Comparison of ENCODE assay signal across 19 mouse cellular contexts in the genomic region with DNA sequence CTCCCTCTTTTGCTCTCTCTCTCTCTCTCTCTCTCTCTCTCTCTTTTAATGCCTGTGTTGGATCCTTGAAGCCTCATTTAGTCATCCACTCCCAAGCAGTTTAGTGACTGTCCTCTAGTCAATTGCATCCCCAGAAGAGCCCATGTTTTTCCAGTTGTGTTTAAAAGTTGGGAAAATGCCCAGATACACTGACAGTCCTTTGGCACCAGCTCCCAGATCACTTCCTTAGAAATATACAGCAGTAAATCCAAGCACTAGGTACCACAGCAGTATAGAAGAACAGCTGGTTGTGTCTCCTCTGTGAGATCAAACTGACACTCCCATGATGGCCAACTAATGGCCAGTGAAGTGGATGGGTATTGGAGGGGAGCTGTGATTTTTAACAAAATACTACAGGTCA.
DNase-seq lines count a peak whose midpoint lies in the region; TF ChIP-seq lines count a peak whose summit lies in the region.
"Had no signal": no experiment of that assay in that cellular context is flagged by ENCODE, and none has a peak within 500 bp of the region (broad histone marks: within the 10 kb centered on the region; RNA-seq: fewer than 3 reads in every experiment).

No protein-coding gene starts in this region.

- H3K9ac ChIP-seq in heart, adult 2 months (ENCODE audit: low read depth, low read length), result no peak overlapping the region
- H3K9ac ChIP-seq: embryonic facial prominence, embryonic 15.5 days; hindbrain, embryonic 15.5 days had no signal

- no peaks in the 10 kb centered on the region for H3K27me3 ChIP-seq in heart, adult 2 months (ENCODE audit: control insufficient read depth, insufficient read depth, low read length)
- no peaks in the 10 kb centered on the region for H3K27me3 ChIP-seq in C2C12 (ENCODE audit: control insufficient read depth, insufficient read depth, insufficient read length)
- H3K27me3 ChIP-seq: embryonic facial prominence, embryonic 15.5 days; hindbrain, embryonic 15.5 days had no signal

- H3K36me3 ChIP-seq in heart, adult 2 months (ENCODE audit: control insufficient read depth, insufficient read depth, low read length), result no peaks in the 10 kb centered on the region
- H3K36me3 ChIP-seq in C2C12 (ENCODE audit: control insufficient read depth, insufficient read depth), result no peaks in the 10 kb centered on the region
- H3K36me3 ChIP-seq: embryonic facial prominence, embryonic 15.5 days; forebrain, embryonic 10.5 days; G1E; hindbrain, embryonic 15.5 days had no signal

- H3K79me3 ChIP-seq in C2C12 (ENCODE audit: low read depth), result no peaks in the 10 kb centered on the region

- H3ac ChIP-seq in C2C12 (ENCODE audit: control insufficient read depth, insufficient read length, low read depth), result no peak overlapping the region

- peak; percentile 8 to 18 for DNase-seq in heart, adult 9 months (ENCODE audit: low spot score in 2 of 2)
- DNase-seq in heart, adult 2 months, result no peak
- DNase-seq in kidney, postnatal 4 days, result peak; percentile 8 to 13
- DNase-seq in kidney, adult 11 months, result no peak
- peak; percentile 35 for DNase-seq in NIH3T3 (ENCODE audit: low read depth)
- no peak for DNase-seq in spleen, adult 18-20 months
- DNase-seq in yolk sac, embryonic 10.5 days (ENCODE audit: low spot score), result no peak
- DNase-seq: cerebellum, adult 11-12 months; cerebellum, postnatal 14 days; gastrocnemius, adult 2 months; kidney, postnatal 36 days; lung, adult 18-20 months; retina, postnatal 1 day; thymus, adult 2 months had no signal

- no peak for TF ChIP-seq EP300 in heart, adult 2 months (IDR thresholded peaks at IDR 0.05; ENCODE audit: insufficient read depth, low read depth, low read length)

- no peaks in the 10 kb centered on the region for H3K4me1 ChIP-seq in heart, adult 2 months (ENCODE audit: control insufficient read depth, insufficient read depth, low read length)
- H3K4me1 ChIP-seq: embryonic facial prominence, embryonic 15.5 days; hindbrain, embryonic 15.5 days had no signal

- no peak for TF ChIP-seq POLR2A in heart, adult 2 months (IDR thresholded peaks at IDR 0.05; ENCODE audit: insufficient read depth, low read depth, low read length)

- intact Hi-C loops in heart, adult 2 months (cut with DNase I), result loop anchor here (10.0 kb wide), 1 partner anchor 84 kb away; no protein-coding TSS in a partner anchor

- no peaks in the 10 kb centered on the region for H3K79me2 ChIP-seq in heart, adult 2 months (replicated peaks; ENCODE audit: control insufficient read depth, insufficient read depth, low read length)
- no peaks in the 10 kb centered on the region for H3K79me2 ChIP-seq in C2C12 (ENCODE audit: control insufficient read depth, insufficient read depth)

- H3K4me3 ChIP-seq in heart, adult 2 months, result no peak overlapping the region
- no peak overlapping the region for H3K4me3 ChIP-seq in C2C12 (ENCODE audit: insufficient read depth, poor library complexity, severe bottlenecking)
- H3K4me3 ChIP-seq: embryonic facial prominence, embryonic 15.5 days; forebrain, embryonic 10.5 days; gastrocnemius, adult 2 months; hindbrain, embryonic 15.5 days had no signal

- H3K27ac ChIP-seq in heart, adult 2 months, result no peak overlapping the region
- H3K27ac ChIP-seq: embryonic facial prominence, embryonic 15.5 days; forebrain, embryonic 10.5 days; gastrocnemius, adult 2 months; hindbrain, embryonic 15.5 days had no signal

- TF ChIP-seq CTCF in heart, adult 2 months (IDR thresholded peaks at IDR 0.05), result no peak
- TF ChIP-seq CTCF in C2C12 (IDR thresholded peaks at IDR 0.05; ENCODE audit: control insufficient read depth, insufficient read depth, insufficient read length), result no peak

TF ChIP-seq in C2C12, 6 proteins besides CTCF, POLR2A, EP300 and RAD21:
- TF ChIP-seq MYOD1 (IDR thresholded peaks at IDR 0.05; ENCODE audit: control insufficient read depth, insufficient read length, low read depth) (peak; percentile 66), FOSL1 (IDR thresholded peaks at IDR 0.05; ENCODE audit: insufficient read depth, low read length, poor library complexity, severe bottlenecking) (no peak)
TF ChIP-seq in C2C12: peak in this region for 1.

Comparison
In these comparisons a context has a peak if more than half of its experiments do, and no peak if none do; other contexts are left out.
1. DNase-seq: peak in heart, adult 9 months (2 of 2), kidney, postnatal 4 days (2 of 2) and NIH3T3 (single experiment); none in heart, adult 2 months (0 of 2), kidney, adult 11 months (single experiment), spleen, adult 18-20 months (0 of 2) and yolk sac, embryonic 10.5 days (single experiment).